In genomic region chr6:5379781-5380623, GRCm38 (mm10) we compare ENCODE assay signal across 8 mouse cellular contexts. TPM values are rescaled to one million over a fixed set of nuclear protein-coding genes. Genes with fewer than 3 reads are reported as not detected.
DNase-seq lines count a peak whose midpoint lies in the region; ATAC-seq and TF ChIP-seq lines count a peak whose summit lies in the region.

No protein-coding gene starts in this region.

- no peaks in the 10 kb centered on the region for H3K9me3 ChIP-seq in ES-Bruce4 (replicated peaks; ENCODE audit: control insufficient read depth, insufficient read depth, low read length, poor library complexity, severe bottlenecking)
- H3K9me3 ChIP-seq in forebrain, embryonic 15.5 days = no peaks in the 10 kb centered on the region
- H3K9me3 ChIP-seq in stomach, embryonic 15.5 days = no peaks in the 10 kb centered on the region

- TF ChIP-seq POLR2A in ES-Bruce4 (IDR thresholded peaks at IDR 0.05; ENCODE audit: insufficient read depth, low read length) = no peak

- H3K4me2 ChIP-seq in forebrain, embryonic 15.5 days (replicated peaks) = peak overlapping the region; percentile 41
- H3K4me2 ChIP-seq in stomach, embryonic 15.5 days = peak overlapping the region; percentile 36

- H3K27ac ChIP-seq in ES-Bruce4 (ENCODE audit: insufficient read depth, low read length) = no peak overlapping the region
- peak overlapping the region; percentile 79 for H3K27ac ChIP-seq in forebrain, embryonic 15.5 days (replicated peaks)
- peak overlapping the region; percentile 23; the same call in 1 of the 2 replicates for H3K27ac ChIP-seq in stomach, embryonic 15.5 days

- 4% methylated on average over 22 of the region's 22 CpGs for WGBS in forebrain, embryonic 15.5 days
- WGBS in stomach, embryonic 15.5 days = 25% methylated on average over 22 of the region's 22 CpGs

- H3K4me1 ChIP-seq in ES-Bruce4 (ENCODE audit: control insufficient read depth, insufficient read depth, low read length) = no peaks in the 10 kb centered on the region
- peaks cover 50% of the 10 kb centered on the region for H3K4me1 ChIP-seq in forebrain, embryonic 15.5 days
- H3K4me1 ChIP-seq in stomach, embryonic 15.5 days = peaks cover 21% of the 10 kb centered on the region

- no peak for TF ChIP-seq CTCF in ES-Bruce4 (IDR thresholded peaks at IDR 0.05; ENCODE audit: low read depth, low read length)

- no peak overlapping the region for H3K9ac ChIP-seq in ES-Bruce4 (ENCODE audit: low read depth, poor library complexity, severe bottlenecking)
- no peak overlapping the region for H3K9ac ChIP-seq in forebrain, embryonic 15.5 days (replicated peaks)
- H3K9ac ChIP-seq in stomach, embryonic 15.5 days = no peak overlapping the region

- H3K27me3 ChIP-seq in ES-Bruce4 (ENCODE audit: control insufficient read depth, insufficient read depth, low read length, poor library complexity, severe bottlenecking) = no peaks in the 10 kb centered on the region
- H3K27me3 ChIP-seq in forebrain, embryonic 15.5 days = no peaks in the 10 kb centered on the region
- no peaks in the 10 kb centered on the region for H3K27me3 ChIP-seq in stomach, embryonic 15.5 days (replicated peaks)

- TF ChIP-seq EP300 in ES-Bruce4 (IDR thresholded peaks at IDR 0.05; ENCODE audit: insufficient read depth, low read depth, low read length) = no peak

- DNase-seq in cerebellum, postnatal 14 days = peak; percentile 13 to 30
- no peak for DNase-seq in cerebellum, postnatal 36 days
- peak; percentile 29 to 50 for DNase-seq in kidney, postnatal 4 days
- DNase-seq in lung, postnatal 4 days = peak; percentile 35 to 43
- no peak for DNase-seq in cerebellum, adult 18-20 months

- peak overlapping the region; percentile 0; the same call in 1 of the 2 replicates for H3K4me3 ChIP-seq in ES-Bruce4 (ENCODE audit: low read depth, low read length)
- H3K4me3 ChIP-seq in forebrain, embryonic 15.5 days = peak overlapping the region; percentile 17
- 0 out of 2 replicates have a peak overlapping the region, but pooled peaks have one; percentile 5 for H3K4me3 ChIP-seq in stomach, embryonic 15.5 days (replicated peaks)

- H3K36me3 ChIP-seq in ES-Bruce4 (ENCODE audit: control insufficient read depth, insufficient read depth, low read length, poor library complexity, severe bottlenecking) = no peaks in the 10 kb centered on the region
- H3K36me3 ChIP-seq in forebrain, embryonic 15.5 days = no peaks in the 10 kb centered on the region
- H3K36me3 ChIP-seq in stomach, embryonic 15.5 days = no peaks in the 10 kb centered on the region

- peak; percentile 69 for ATAC-seq in forebrain, embryonic 15.5 days (replicated peaks)
- ATAC-seq in stomach, embryonic 15.5 days (ENCODE audit: insufficient read depth, low FRiP score, low read depth) = no peak

RNA-seq across cellular contexts. Expression of gene Asb4, which starts 3.2 kb away (rescaled TPM):
- polyA plus RNA-seq in ES-Bruce4 (2011; ENCODE audit: insufficient read depth, insufficient read length, low read depth, missing spikeins) = 1.2 and 1.3 TPM in 2 replicates
- polyA plus RNA-seq in forebrain, embryonic 15.5 days (2015; fragmentation: Nextera tagmentation; extraction: Ambion mirVana) = 14.2 and 15.9 TPM in 2 replicates
- 12.4 and 15.9 TPM in 2 replicates for polyA plus RNA-seq in stomach, embryonic 15.5 days (2015; fragmentation: Nextera tagmentation; extraction: Ambion mirVana)

Comparison
In these comparisons a context has a peak if more than half of its experiments do, and no peak if none do; other contexts are left out.
1. DNase-seq: peak in cerebellum, postnatal 14 days (2 of 2), kidney, postnatal 4 days (2 of 2) and lung, postnatal 4 days (2 of 2); none in cerebellum, postnatal 36 days (0 of 2) and cerebellum, adult 18-20 months (0 of 2).
2. Peak in every context shown above with its lines, with median percentiles within 50 percentile points of each other: H3K4me3 ChIP-seq.